Mouse (Mus musculus) adrenal gland, adult 18-20 months (tissue): ENCODE measurements at regions not wholly inside any gene's neighbourhood (a gene's known extent, or its start where the extent isn't known, plus 50 kb on each side); places are given as distances from the start of the nearest gene placed in this dataset.
"Not testable (repeated sequence)": the region's sequence is repeated elsewhere in the genome, so short reads cannot be mapped to it uniquely, and the experiment has no call there.

Experiments
- DNase-seq, 2 experiments: peaks; one replicate each; pipeline ENCODE4 v3.0.0; 2021 to 2022; ENCODE audit warnings: low spot score in 2 of 2

GRCm38 (mm10) chr13:96327707-96328106, 60.4 kb upstream of the Poc5 start:
- DNase-seq: no peak

GRCm38 (mm10) chr13:96324636-96325035, 63.5 kb upstream of the Poc5 start:
- DNase-seq: no peak

- DNase-seq: not testable (repeated sequence)
Measured at GRCm38 (mm10) chr13:96317161-96317560, 70.9 kb upstream of the Poc5 start.

GRCm38 (mm10) chr13:96313241-96313640, 74.9 kb upstream of the Poc5 start:
- no peak for DNase-seq

GRCm38 (mm10) chr13:96302495-96302894, 85.6 kb upstream of the Poc5 start:
- no peak for DNase-seq

GRCm38 (mm10) chr13:96287797-96288196, 100.3 kb upstream of the Poc5 start:
- DNase-seq: no peak

GRCm38 (mm10) chr13:96269946-96270345, 118.1 kb upstream of the Poc5 start:
- DNase-seq: peak in 1 of 2 experiments; percentile 4

GRCm38 (mm10) chr13:96256001-96256400, 123.6 kb upstream of the Sv2c start:
- no peak for DNase-seq

- no peak for DNase-seq
Measured at GRCm38 (mm10) chr13:96254391-96254790, 122.0 kb upstream of the Sv2c start.

GRCm38 (mm10) chr13:96220763-96221162, 88.4 kb upstream of the Sv2c start:
- DNase-seq: no peak

- DNase-seq: no peak
Measured at GRCm38 (mm10) chr13:96215496-96215895, 83.1 kb upstream of the Sv2c start.

- DNase-seq: no peak
Measured at GRCm38 (mm10) chr13:96215046-96215445, 82.7 kb upstream of the Sv2c start.

- DNase-seq: no peak
Measured at GRCm38 (mm10) chr13:96206072-96206471, 73.7 kb upstream of the Sv2c start.

- DNase-seq: no peak
Measured at GRCm38 (mm10) chr13:96188618-96189017, 56.2 kb upstream of the Sv2c start.
